Mouse (Mus musculus): ENCODE results near the gene 4930404H24Rik. TPM values are rescaled to one million over a fixed set of nuclear protein-coding genes. Genes with fewer than 3 reads are reported as not detected.

4930404H24Rik gene
- not detected for polyA plus RNA-seq (2017; shearing (Covaris generic))

GRCm38 (mm10) chr2:153492573-153493392, at the start of gene 4930404H24Rik:
Gene 4930404H24Rik (plus strand): TSS chr2:153492790.

DNA sequence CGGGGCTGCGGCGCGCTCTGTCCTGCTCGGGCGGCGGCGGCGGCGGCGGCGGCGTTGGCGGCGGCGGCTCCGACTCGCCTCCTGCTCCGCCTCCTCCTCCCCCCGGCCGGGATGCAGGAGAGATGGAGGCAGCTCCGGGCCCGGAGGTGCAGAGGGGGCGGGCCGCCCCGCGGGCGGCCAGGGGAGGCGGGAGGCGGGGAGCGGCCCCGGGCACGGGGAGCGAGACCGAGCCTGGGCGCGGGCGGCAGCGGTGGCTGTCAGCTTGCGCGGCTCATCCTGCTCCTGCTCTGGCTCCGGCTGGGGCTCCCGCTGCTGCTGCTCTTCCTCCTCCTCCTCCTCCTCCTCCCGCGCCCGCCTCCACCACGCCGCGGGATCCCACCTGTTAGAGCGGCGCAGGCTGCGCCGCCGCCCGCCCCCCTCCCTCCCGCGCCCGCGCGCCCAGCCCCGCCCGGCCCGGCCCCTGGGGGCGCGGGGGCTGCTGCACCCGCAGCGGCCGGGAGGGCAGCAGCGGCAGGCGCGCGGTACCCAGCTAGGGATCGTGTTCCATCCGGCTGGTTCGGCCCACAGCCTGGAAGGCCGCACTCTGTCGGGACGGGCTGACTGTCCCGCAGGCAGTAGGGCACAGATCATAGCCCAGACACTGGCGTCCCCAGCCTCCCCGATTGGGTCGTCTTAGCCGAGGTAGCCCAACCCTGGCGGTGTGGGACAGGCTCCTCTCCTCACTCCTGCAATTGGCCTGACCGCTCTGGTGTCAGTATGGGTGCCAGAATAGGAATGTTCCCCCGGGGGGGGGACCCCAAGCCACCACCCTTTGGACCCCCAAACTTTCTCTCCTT, 37.6 kb downstream of the 4930404H24Rik start, which contains the start of gene Nol4l:
Gene Nol4l, minus strand, starts transcription at position 41 of the 836 bp plus-strand sequence.

Other genes starting within 250 kb of the 4930404H24Rik start
- 34.5 TPM for gene Kif3b, start 201.4 kb upstream of the 4930404H24Rik start, polyA plus RNA-seq (2017; shearing (Covaris generic))
- 19.5 TPM for gene Asxl1, start 147.0 kb upstream of the 4930404H24Rik start, polyA plus RNA-seq (2017; shearing (Covaris generic))
- 6.4 TPM for gene Nol4l, start 37.2 kb downstream of the 4930404H24Rik start, polyA plus RNA-seq (2017; shearing (Covaris generic))
- 139 TPM for gene Commd7, start 140.0 kb downstream of the 4930404H24Rik start, polyA plus RNA-seq (2017; shearing (Covaris generic))
- gene Dnmt3b, start 156.7 kb downstream of the 4930404H24Rik start, polyA plus RNA-seq (2017; shearing (Covaris generic)): 4.0 TPM
- gene Dnmt3c, start 203.9 kb downstream of the 4930404H24Rik start, polyA plus RNA-seq (2017; shearing (Covaris generic)): not detected
- gene Mapre1, start 248.5 kb downstream of the 4930404H24Rik start, polyA plus RNA-seq (2017; shearing (Covaris generic)): 212 TPM

Data from activated CD4-positive, CD25-positive, alpha-beta regulatory T cell, adult 9 weeks (primary cell).